Mouse (Mus musculus): ENCODE measurements around the gene Rtn2. TPM values are rescaled to one million over a fixed set of nuclear protein-coding genes. Genes with fewer than 3 reads are reported as not detected.
A peak's percentile ranks its signal among the peaks of the same experiment; 100 is the strongest.

The Rtn2 gene
- 39.2 and 41.9 TPM in 2 replicates for polyA plus RNA-seq (2015; fragmentation: Nextera tagmentation; extraction: Ambion mirVana)

DNA sequence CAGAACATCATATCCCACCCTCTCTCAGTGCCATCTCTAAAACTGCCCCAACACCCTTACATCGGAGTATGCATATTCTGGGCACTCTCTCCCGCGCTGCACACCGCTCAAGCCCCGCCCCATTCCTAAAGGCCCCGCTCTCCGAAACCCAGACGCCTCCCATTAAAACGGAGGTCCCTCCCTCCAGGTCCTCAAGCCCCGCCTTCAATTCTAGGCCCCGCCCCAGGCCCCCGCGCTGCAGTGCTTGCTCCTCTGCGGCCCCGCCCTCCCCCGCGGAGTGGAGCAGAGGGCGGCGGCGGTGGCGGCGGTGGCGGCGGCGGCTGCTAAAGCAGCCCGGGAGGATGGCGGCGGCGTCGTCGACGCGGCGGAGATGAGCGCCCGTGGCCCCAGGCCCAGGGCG is at the start of gene Rtn2:
Rtn2 (plus strand) TSS at position 240 of the 400 bp plus-strand sequence.
- Histone ChIP-seq H3K4me1 (peaks cover 24% of the 10 kb centered on the region), H3K4me3 (replicated peaks) (peak within 1 kb of the TSS; percentile 57), H3K4me2 (replicated peaks) (peak within 1 kb of the TSS; percentile 99), H3K9ac (peak within 1 kb of the TSS; percentile 29), H3K36me3 (no peaks in the 10 kb centered on the region), H3K27me3 (peaks cover 50% of the 10 kb centered on the region), H3K9me3 (replicated peaks) (no peaks in the 10 kb centered on the region), H3K27ac (replicated peaks) (no peak within 1 kb of the TSS)
- WGBS = under 1% methylated on average over 36 of the region's 37 CpGs
- ATAC-seq (ENCODE audit: insufficient number of reproducible peaks, low FRiP score, low TSS enrichment, low read depth) = peak; percentile 78

DNA sequence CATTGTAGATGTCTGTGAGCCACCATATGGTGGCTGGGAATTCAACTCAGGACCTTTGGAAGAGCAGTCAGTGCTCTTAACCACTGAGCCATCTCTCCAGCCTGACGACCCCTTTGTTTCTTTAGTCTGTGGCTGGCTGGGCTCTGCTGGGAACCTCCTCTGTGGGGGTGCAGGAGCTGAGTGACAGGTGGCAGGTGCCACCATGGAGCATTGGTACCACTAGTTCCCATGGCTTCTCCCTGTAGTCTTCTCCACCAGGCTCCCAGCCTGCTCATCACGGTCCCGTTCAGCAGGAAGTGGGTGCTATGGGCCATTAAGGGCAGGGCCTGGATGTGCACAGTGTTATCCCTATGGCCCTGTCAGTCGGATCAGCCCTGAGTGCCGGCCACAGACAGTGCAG is 47.8 kb upstream of the Rtn2 start:
- no peaks in the 10 kb centered on the region for H3K9me3 ChIP-seq (replicated peaks)
- 78% methylated on average over 5 of the region's 5 CpGs for WGBS

DNA sequence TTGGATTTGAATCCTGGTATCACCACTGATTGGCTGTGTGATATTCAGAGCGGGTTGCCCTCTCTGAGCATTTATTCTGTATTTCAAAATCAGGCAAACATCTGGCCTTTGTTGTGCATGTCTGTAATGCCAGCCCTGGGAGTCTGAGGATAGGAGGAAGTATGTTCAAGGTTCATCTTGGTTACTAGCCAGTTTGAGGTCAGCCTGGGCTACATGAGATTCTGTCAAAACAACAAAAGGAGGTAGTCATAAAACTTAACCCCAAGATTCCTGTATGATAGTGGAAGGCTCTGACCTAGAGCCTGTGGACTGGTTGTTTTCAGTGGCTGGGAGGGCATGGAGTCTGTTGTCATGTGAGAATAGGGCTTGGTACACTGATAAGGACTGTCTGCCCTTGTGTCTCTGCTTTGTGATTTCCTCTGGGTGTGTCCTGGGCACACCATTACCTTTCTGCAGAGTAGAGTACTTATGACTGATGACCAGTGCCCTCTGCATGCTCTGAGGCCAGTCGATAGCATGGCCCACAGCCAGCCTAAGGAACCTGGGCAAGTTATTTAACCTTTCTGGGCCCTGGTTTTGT is 47.2 kb upstream of the Rtn2 start:
- Histone ChIP-seq H3K9me3 (replicated peaks) (no peaks in the 10 kb centered on the region), H3K27ac (replicated peaks) (no peak overlapping the region), H3K36me3 (peaks cover 8% of the 10 kb centered on the region; the same call in 1 of the 2 replicates), H3K9ac (no peak overlapping the region), H3K4me3 (replicated peaks) (no peak overlapping the region), H3K4me1 (peaks cover 18% of the 10 kb centered on the region), H3K4me2 (replicated peaks) (no peak overlapping the region), H3K27me3 (no peaks in the 10 kb centered on the region)
- 88% methylated on average over 2 of the region's 2 CpGs for WGBS
- ATAC-seq (ENCODE audit: insufficient number of reproducible peaks, low FRiP score, low TSS enrichment, low read depth) = no peak

More for the DNA sequence above, 47.8 kb upstream of the Rtn2 start:
- Histone ChIP-seq H3K4me2 (replicated peaks) (no peak overlapping the region), H3K27me3 (no peaks in the 10 kb centered on the region), H3K36me3 (peaks cover 8% of the 10 kb centered on the region; the same call in 1 of the 2 replicates), H3K4me3 (replicated peaks) (no peak overlapping the region), H3K27ac (replicated peaks) (no peak overlapping the region), H3K4me1 (peaks cover 18% of the 10 kb centered on the region), H3K9ac (no peak overlapping the region)
- no peak for ATAC-seq (ENCODE audit: insufficient number of reproducible peaks, low FRiP score, low TSS enrichment, low read depth)

DNA sequence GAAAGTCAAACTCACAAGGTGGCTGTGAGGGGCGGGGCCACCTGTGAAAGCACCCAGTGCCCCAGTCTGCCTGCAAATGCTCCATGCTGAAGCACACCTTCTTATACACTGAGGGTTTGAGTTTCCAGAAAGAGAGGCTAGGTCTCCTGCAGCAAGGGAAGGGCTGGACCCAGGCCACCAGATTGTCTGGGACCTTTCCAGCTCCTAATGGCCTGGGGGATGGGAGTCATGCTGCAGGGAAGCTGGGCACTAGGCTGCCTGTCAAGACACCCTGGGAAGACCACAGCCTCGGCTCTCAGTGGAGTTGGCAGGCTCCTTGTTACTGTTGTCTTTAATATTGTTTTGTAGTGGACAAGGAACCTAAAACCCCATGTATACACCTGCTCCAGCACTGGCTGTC is 46.0 kb upstream of the Rtn2 start:
- H3K27me3 ChIP-seq = no peaks in the 10 kb centered on the region
- H3K27ac ChIP-seq (replicated peaks) = no peak overlapping the region
- H3K4me3 ChIP-seq (replicated peaks) = no peak overlapping the region
- peaks cover 18% of the 10 kb centered on the region for H3K4me1 ChIP-seq
- no peaks in the 10 kb centered on the region for H3K9me3 ChIP-seq (replicated peaks)
- WGBS = 67% methylated on average over 2 of the region's 2 CpGs
- H3K36me3 ChIP-seq = peaks cover 8% of the 10 kb centered on the region; the same call in 1 of the 2 replicates
- H3K4me2 ChIP-seq (replicated peaks) = no peak overlapping the region
- H3K9ac ChIP-seq = no peak overlapping the region
- ATAC-seq (ENCODE audit: insufficient number of reproducible peaks, low FRiP score, low TSS enrichment, low read depth) = no peak

DNA sequence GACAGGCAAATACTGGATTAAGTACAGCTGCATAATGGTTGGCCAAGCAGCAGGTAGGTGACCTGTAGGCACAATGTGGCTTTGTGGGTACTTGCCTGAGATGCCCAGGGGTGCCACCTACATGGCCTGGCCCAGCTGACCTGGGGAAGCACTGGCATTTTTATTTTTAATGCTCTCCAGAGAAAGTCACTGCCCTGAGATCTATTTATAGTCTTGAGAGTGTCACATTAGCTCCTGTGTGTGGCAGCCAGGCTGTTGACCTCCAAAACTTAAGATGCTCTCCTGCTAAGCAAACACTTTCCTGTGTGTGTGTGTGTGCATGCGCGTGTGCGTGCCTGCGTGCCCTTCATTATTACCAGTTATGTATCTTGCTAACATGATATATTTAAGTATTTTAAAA is 44.1 kb upstream of the Rtn2 start:
- no peak overlapping the region for H3K27ac ChIP-seq (replicated peaks)
- H3K36me3 ChIP-seq = no peaks in the 10 kb centered on the region
- ATAC-seq (ENCODE audit: insufficient number of reproducible peaks, low FRiP score, low TSS enrichment, low read depth) = no peak
- 91% methylated on average over 4 of the region's 4 CpGs for WGBS
- no peak overlapping the region for H3K4me2 ChIP-seq (replicated peaks)
- no peaks in the 10 kb centered on the region for H3K9me3 ChIP-seq (replicated peaks)
- peaks cover 18% of the 10 kb centered on the region for H3K4me1 ChIP-seq
- H3K9ac ChIP-seq = no peak overlapping the region
- H3K4me3 ChIP-seq (replicated peaks) = no peak overlapping the region
- no peaks in the 10 kb centered on the region for H3K27me3 ChIP-seq

DNA sequence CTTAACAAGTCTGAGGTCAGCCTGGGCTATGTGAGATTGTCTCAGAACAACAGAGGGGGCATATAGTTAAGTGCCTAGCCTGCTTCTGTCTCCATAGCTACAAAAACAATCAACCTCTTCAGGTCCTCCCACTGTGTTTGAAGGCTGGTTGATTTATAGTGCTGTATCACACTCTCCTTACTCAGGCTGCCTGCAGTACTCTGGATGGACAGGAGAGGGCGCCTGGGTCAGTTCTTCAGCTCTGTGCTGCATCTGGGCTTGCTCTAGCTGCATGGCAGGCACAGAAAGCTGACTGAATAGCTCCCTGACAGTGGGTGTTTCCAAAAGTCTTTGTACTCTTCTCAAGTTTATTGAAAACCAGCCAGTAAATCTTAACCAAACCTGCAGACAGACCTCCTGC is 43.0 kb upstream of the Rtn2 start:
- Histone ChIP-seq H3K9me3 (replicated peaks) (no peaks in the 10 kb centered on the region), H3K4me1 (peaks cover 18% of the 10 kb centered on the region), H3K27me3 (no peaks in the 10 kb centered on the region), H3K27ac (replicated peaks) (0 out of 2 replicates have a peak overlapping the region, but pooled peaks have one; percentile 60), H3K4me3 (replicated peaks) (no peak overlapping the region), H3K36me3 (no peaks in the 10 kb centered on the region), H3K9ac (no peak overlapping the region), H3K4me2 (replicated peaks) (no peak overlapping the region)
- 0% methylated on average over 1 of the region's 1 CpGs for WGBS
- ATAC-seq (ENCODE audit: insufficient number of reproducible peaks, low FRiP score, low TSS enrichment, low read depth) = peak; percentile 80

DNA sequence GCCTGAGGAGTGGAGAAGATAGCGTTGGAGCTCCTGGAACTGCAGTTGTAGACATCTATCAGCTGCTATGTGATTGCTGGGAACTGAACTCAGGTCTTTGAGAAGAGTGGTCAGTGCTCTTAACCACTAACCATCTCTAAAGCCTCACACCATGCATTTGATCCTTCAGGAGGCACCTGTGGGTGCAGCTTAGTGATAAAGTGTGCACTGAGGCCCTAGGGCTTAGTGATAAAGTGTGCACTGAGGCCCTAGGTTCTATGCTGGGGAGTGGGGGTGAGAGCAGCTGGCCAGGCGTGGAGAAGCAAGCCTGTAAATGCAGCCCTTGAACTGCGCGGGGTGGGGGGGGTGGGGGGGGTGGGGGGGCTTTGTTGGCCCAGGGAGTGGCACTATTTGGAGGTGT is 42.4 kb upstream of the Rtn2 start:
- Histone ChIP-seq H3K9ac (no peak overlapping the region), H3K4me1 (peaks cover 18% of the 10 kb centered on the region), H3K4me3 (replicated peaks) (no peak overlapping the region), H3K27me3 (no peaks in the 10 kb centered on the region), H3K9me3 (replicated peaks) (no peaks in the 10 kb centered on the region), H3K27ac (replicated peaks) (peak overlapping the region; percentile 60; the same call in 1 of the 2 replicates), H3K36me3 (peaks cover 2% of the 10 kb centered on the region; the same call in 1 of the 2 replicates), H3K4me2 (replicated peaks) (no peak overlapping the region)
- ATAC-seq (ENCODE audit: insufficient number of reproducible peaks, low FRiP score, low TSS enrichment, low read depth) = no peak
- 83% methylated on average over 4 of the region's 4 CpGs for WGBS

DNA sequence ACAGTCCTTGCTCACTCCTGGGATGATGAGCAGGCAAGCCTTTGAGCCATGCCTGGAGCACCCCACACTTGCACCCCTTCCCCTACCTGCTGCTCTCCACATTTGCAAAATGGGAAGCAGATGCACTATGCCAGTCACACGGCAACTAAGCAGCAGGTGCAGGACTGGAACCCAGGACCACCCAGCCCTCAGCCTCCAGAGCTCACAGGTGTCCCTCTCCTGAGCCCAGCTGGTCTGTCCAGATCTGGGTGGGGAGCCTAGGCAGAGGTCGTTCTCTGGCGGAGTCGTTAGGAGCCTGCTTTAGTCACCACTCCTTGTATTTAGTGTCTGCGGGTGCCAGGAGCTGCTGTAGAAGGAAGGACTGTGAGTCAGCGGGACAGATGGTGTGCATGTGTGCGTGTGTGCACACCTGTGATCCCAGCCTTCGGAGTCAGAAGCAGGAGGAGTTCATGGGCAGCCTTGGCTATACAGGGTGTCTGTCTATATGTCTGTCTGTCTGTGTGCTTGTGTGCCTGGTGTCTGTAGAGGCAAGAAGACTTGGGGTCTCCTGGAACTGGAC is 41.4 kb upstream of the Rtn2 start:
- no peaks in the 10 kb centered on the region for H3K27me3 ChIP-seq
- no peak for ATAC-seq (ENCODE audit: insufficient number of reproducible peaks, low FRiP score, low TSS enrichment, low read depth)
- no peak overlapping the region for H3K4me3 ChIP-seq (replicated peaks)
- H3K4me1 ChIP-seq = peaks cover 17% of the 10 kb centered on the region
- H3K27ac ChIP-seq (replicated peaks) = no peak overlapping the region
- 81% methylated on average over 8 of the region's 8 CpGs for WGBS
- H3K9ac ChIP-seq = no peak overlapping the region
- peaks cover 12% of the 10 kb centered on the region; the same call in 1 of the 2 replicates for H3K36me3 ChIP-seq
- no peak overlapping the region for H3K4me2 ChIP-seq (replicated peaks)
- H3K9me3 ChIP-seq (replicated peaks) = no peaks in the 10 kb centered on the region

DNA sequence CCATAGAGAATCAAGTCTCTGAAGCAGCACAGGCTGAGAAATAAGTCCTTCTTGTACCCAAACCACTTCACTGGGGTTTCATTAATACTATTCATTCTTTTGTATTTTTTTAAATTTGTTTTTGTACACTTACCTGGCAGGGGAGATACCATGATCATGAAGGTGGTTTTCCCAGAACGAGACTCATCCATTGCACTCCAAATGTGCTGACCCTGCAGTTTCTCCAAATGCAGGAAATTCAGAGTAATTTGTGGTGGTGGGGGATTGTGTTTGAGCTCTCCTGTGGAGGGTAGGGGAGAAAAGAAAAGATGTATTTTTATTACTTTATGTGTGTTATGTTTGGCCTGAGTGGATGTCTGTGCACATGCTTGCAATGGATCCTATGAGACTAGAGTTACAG is 40.4 kb upstream of the Rtn2 start:
- H3K9me3 ChIP-seq (replicated peaks) = no peaks in the 10 kb centered on the region
- H3K4me1 ChIP-seq = peaks cover 9% of the 10 kb centered on the region; the same call in 1 of the 2 replicates
- ATAC-seq (ENCODE audit: insufficient number of reproducible peaks, low FRiP score, low TSS enrichment, low read depth) = no peak
- no peak overlapping the region for H3K4me3 ChIP-seq (replicated peaks)
- H3K4me2 ChIP-seq (replicated peaks) = no peak overlapping the region
- H3K27ac ChIP-seq (replicated peaks) = no peak overlapping the region
- peaks cover 17% of the 10 kb centered on the region; the same call in 1 of the 2 replicates for H3K36me3 ChIP-seq
- H3K9ac ChIP-seq = no peak overlapping the region
- WGBS = 95% methylated on average over 1 of the region's 1 CpGs
- H3K27me3 ChIP-seq = no peaks in the 10 kb centered on the region

DNA sequence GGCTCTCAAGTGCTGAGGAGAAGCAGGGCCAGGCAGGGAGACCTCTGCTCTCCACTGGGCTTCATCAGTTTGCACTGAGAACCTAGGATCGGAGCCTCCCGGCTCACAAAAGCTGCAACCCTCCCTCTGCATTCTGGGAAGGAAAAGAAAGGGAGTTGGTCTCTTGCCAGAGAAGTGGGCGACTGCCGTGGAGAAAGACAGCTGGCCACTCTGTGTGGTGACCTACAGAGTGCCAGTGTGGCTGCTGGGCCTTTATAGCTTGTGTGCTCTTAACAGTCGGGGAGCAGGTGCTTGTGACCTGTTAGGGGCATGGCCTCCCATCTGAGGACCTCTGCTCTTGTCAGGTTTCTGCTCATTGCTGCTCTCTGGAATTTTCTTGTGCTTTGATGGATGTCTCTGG is 38.6 kb upstream of the Rtn2 start:
- peaks cover 9% of the 10 kb centered on the region; the same call in 1 of the 2 replicates for H3K4me1 ChIP-seq
- peaks cover 25% of the 10 kb centered on the region; the same call in 1 of the 2 replicates for H3K36me3 ChIP-seq
- no peak overlapping the region for H3K9ac ChIP-seq
- no peak overlapping the region for H3K27ac ChIP-seq (replicated peaks)
- 85% methylated on average over 5 of the region's 5 CpGs for WGBS
- H3K4me2 ChIP-seq (replicated peaks) = no peak overlapping the region
- no peaks in the 10 kb centered on the region for H3K27me3 ChIP-seq
- no peak for ATAC-seq (ENCODE audit: insufficient number of reproducible peaks, low FRiP score, low TSS enrichment, low read depth)
- H3K4me3 ChIP-seq (replicated peaks) = no peak overlapping the region
- no peaks in the 10 kb centered on the region for H3K9me3 ChIP-seq (replicated peaks)

DNA sequence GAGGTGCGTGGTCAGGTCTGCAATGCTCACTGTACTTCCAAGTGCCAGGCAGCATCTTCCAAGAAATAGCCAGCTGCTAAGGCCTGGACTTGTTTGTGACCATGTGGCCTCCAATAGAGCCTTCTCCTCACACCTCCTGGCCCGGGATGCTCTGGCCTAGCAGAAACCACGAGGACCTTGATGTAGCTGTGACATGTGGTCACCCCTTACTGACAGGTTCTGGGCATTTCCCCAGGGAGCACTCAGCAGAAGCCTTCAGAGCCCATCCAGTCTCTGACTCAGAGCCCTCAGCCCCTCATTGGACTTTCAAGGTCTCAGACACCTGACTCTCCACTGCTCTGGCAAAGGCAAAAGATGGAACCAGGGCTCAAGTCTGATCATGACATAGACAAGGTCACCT is 37.3 kb upstream of the Rtn2 start:
- Histone ChIP-seq H3K27ac (replicated peaks) (no peak overlapping the region), H3K9ac (no peak overlapping the region), H3K4me1 (no peaks in the 10 kb centered on the region), H3K4me2 (replicated peaks) (no peak overlapping the region), H3K4me3 (replicated peaks) (no peak overlapping the region), H3K36me3 (peaks cover 25% of the 10 kb centered on the region; the same call in 1 of the 2 replicates), H3K9me3 (replicated peaks) (no peaks in the 10 kb centered on the region), H3K27me3 (no peaks in the 10 kb centered on the region)
- WGBS = 89% methylated on average over 3 of the region's 3 CpGs
- no peak; the same call in 1 of the 2 replicates for ATAC-seq (ENCODE audit: insufficient number of reproducible peaks, low FRiP score, low TSS enrichment, low read depth)
